Mouse (Mus musculus): ENCODE data around the gene Gm28035. TPM values are rescaled to one million over a fixed set of nuclear protein-coding genes. Genes with fewer than 3 reads are reported as not detected.
A peak's percentile ranks its signal among the peaks of the same experiment; 100 is the strongest.

Gm28035 gene
- polyA plus RNA-seq, 1 experiment, result 6.4 TPM

- WGBS, result 68% methylated on average over 3 of the region's 3 CpGs
- no peaks in the 10 kb centered on the region for H3K36me3 ChIP-seq (ENCODE audit: control insufficient read depth, insufficient read depth, low read length)
- no peaks in the 10 kb centered on the region for H3K27me3 ChIP-seq (replicated peaks; ENCODE audit: control insufficient read depth, insufficient read depth, low read length)
- TF ChIP-seq CTCF (conservative IDR thresholded peaks at IDR 0.05; ENCODE audit: insufficient read depth, insufficient read length, low read depth, low read length), result no peak
- TF ChIP-seq POLR2A (IDR thresholded peaks at IDR 0.05; ENCODE audit: low read depth, low read length), result no peak
- H3K27ac ChIP-seq (ENCODE audit: insufficient read depth, low read depth, low read length), result no peak overlapping the region
- DNase-seq, result peak; percentile 34
- H3K4me1 ChIP-seq (ENCODE audit: control insufficient read depth, insufficient read depth, low read length), result peaks cover 3% of the 10 kb centered on the region; the same call in 1 of the 2 replicates
- H3K4me3 ChIP-seq (ENCODE audit: insufficient read depth, low read depth, low read length), result no peak overlapping the region
Observed at GRCm38 (mm10) chr2:30214745-30215144, 25.6 kb upstream of the Gm28035 start.

- Histone ChIP-seq H3K36me3 (ENCODE audit: control insufficient read depth, insufficient read depth, low read length) (no peaks in the 10 kb centered on the region), H3K27me3 (replicated peaks; ENCODE audit: control insufficient read depth, insufficient read depth, low read length) (no peaks in the 10 kb centered on the region), H3K4me1 (ENCODE audit: control insufficient read depth, insufficient read depth, low read length) (peaks cover 3% of the 10 kb centered on the region; the same call in 1 of the 2 replicates), H3K27ac (ENCODE audit: insufficient read depth, low read depth, low read length) (no peak overlapping the region), H3K4me3 (ENCODE audit: insufficient read depth, low read depth, low read length) (no peak overlapping the region)
- peak; percentile 52 for DNase-seq
- TF ChIP-seq CTCF (conservative IDR thresholded peaks at IDR 0.05; ENCODE audit: insufficient read depth, insufficient read length, low read depth, low read length), result no peak
- TF ChIP-seq POLR2A (IDR thresholded peaks at IDR 0.05; ENCODE audit: low read depth, low read length), result no peak
- 38% methylated on average over 6 of the region's 6 CpGs for WGBS
Observed at GRCm38 (mm10) chr2:30215493-30215892, 24.9 kb upstream of the Gm28035 start.

- H3K27ac ChIP-seq (ENCODE audit: insufficient read depth, low read depth, low read length), result no peak overlapping the region
- 91% methylated on average over 5 of the region's 5 CpGs for WGBS
- DNase-seq, result no peak
- TF ChIP-seq POLR2A (IDR thresholded peaks at IDR 0.05; ENCODE audit: low read depth, low read length) (no peak), CTCF (conservative IDR thresholded peaks at IDR 0.05; ENCODE audit: insufficient read depth, insufficient read length, low read depth, low read length) (no peak)
- H3K4me1 ChIP-seq (ENCODE audit: control insufficient read depth, insufficient read depth, low read length), result peaks cover 3% of the 10 kb centered on the region; the same call in 1 of the 2 replicates
- H3K27me3 ChIP-seq (replicated peaks; ENCODE audit: control insufficient read depth, insufficient read depth, low read length), result no peaks in the 10 kb centered on the region
- H3K4me3 ChIP-seq (ENCODE audit: insufficient read depth, low read depth, low read length), result no peak overlapping the region
- no peaks in the 10 kb centered on the region for H3K36me3 ChIP-seq (ENCODE audit: control insufficient read depth, insufficient read depth, low read length)
Observed at GRCm38 (mm10) chr2:30216293-30216692, 24.1 kb upstream of the Gm28035 start.

- no peak overlapping the region for H3K4me3 ChIP-seq (ENCODE audit: insufficient read depth, low read depth, low read length)
- no peak for TF ChIP-seq POLR2A (IDR thresholded peaks at IDR 0.05; ENCODE audit: low read depth, low read length)
- TF ChIP-seq CTCF (conservative IDR thresholded peaks at IDR 0.05; ENCODE audit: insufficient read depth, insufficient read length, low read depth, low read length), result no peak
- H3K36me3 ChIP-seq (ENCODE audit: control insufficient read depth, insufficient read depth, low read length), result no peaks in the 10 kb centered on the region
- H3K4me1 ChIP-seq (ENCODE audit: control insufficient read depth, insufficient read depth, low read length), result peaks cover 17% of the 10 kb centered on the region; the same call in 1 of the 2 replicates
- H3K27me3 ChIP-seq (replicated peaks; ENCODE audit: control insufficient read depth, insufficient read depth, low read length), result no peaks in the 10 kb centered on the region
- DNase-seq, result no peak
- 42% methylated on average over 5 of the region's 5 CpGs for WGBS
- H3K27ac ChIP-seq (ENCODE audit: insufficient read depth, low read depth, low read length), result no peak overlapping the region
Observed at GRCm38 (mm10) chr2:30235593-30235992, 4.8 kb upstream of the Gm28035 start.

- no peaks in the 10 kb centered on the region for H3K27me3 ChIP-seq (replicated peaks; ENCODE audit: control insufficient read depth, insufficient read depth, low read length)
- peak overlapping the region; percentile 70 for H3K4me3 ChIP-seq (ENCODE audit: insufficient read depth, low read depth, low read length)
- peaks cover 17% of the 10 kb centered on the region; the same call in 1 of the 2 replicates for H3K4me1 ChIP-seq (ENCODE audit: control insufficient read depth, insufficient read depth, low read length)
- no peak for TF ChIP-seq CTCF (conservative IDR thresholded peaks at IDR 0.05; ENCODE audit: insufficient read depth, insufficient read length, low read depth, low read length)
- no peak for TF ChIP-seq POLR2A (IDR thresholded peaks at IDR 0.05; ENCODE audit: low read depth, low read length)
- peak overlapping the region; percentile 74 for H3K27ac ChIP-seq (ENCODE audit: insufficient read depth, low read depth, low read length)
- 2% methylated on average over 18 of the region's 18 CpGs for WGBS
- DNase-seq, result no peak
- H3K36me3 ChIP-seq (ENCODE audit: control insufficient read depth, insufficient read depth, low read length), result 0 out of 2 replicates have a peak, but pooled peaks cover 2% of the 10 kb centered on the region
Observed at GRCm38 (mm10) chr2:30236426-30237198, 3.8 kb upstream of the Gm28035 start.

- TF ChIP-seq CTCF (conservative IDR thresholded peaks at IDR 0.05; ENCODE audit: insufficient read depth, insufficient read length, low read depth, low read length) (peak; percentile 32; the same call in 1 of the 2 replicates), POLR2A (IDR thresholded peaks at IDR 0.05; ENCODE audit: low read depth, low read length) (no peak)
- DNase-seq, result peak; percentile 100
- Histone ChIP-seq H3K27ac (ENCODE audit: insufficient read depth, low read depth, low read length) (peak within 1 kb of the TSS; percentile 94), H3K36me3 (ENCODE audit: control insufficient read depth, insufficient read depth, low read length) (0 out of 2 replicates have a peak, but pooled peaks cover 2% of the 10 kb centered on the region), H3K4me3 (ENCODE audit: insufficient read depth, low read depth, low read length) (peak within 1 kb of the TSS; percentile 93), H3K4me1 (ENCODE audit: control insufficient read depth, insufficient read depth, low read length) (peaks cover 17% of the 10 kb centered on the region; the same call in 1 of the 2 replicates), H3K27me3 (replicated peaks; ENCODE audit: control insufficient read depth, insufficient read depth, low read length) (no peaks in the 10 kb centered on the region)
- under 1% methylated on average over 67 of the region's 67 CpGs for WGBS
Observed at GRCm38 (mm10) chr2:30237199-30237880, 3.0 kb upstream of the Gm28035 start, which contains the start of gene Lrrc8a. TSS of gene Lrrc8a (plus strand) at chr2:30237715.

GRCm38 (mm10) chr2:30237881-30238280 lies 2.5 kb upstream of the Gm28035 start:
- TF ChIP-seq POLR2A (IDR thresholded peaks at IDR 0.05; ENCODE audit: low read depth, low read length) (no peak), CTCF (conservative IDR thresholded peaks at IDR 0.05; ENCODE audit: insufficient read depth, insufficient read length, low read depth, low read length) (no peak)
- peak overlapping the region; percentile 93 for H3K4me3 ChIP-seq (ENCODE audit: insufficient read depth, low read depth, low read length)
- under 1% methylated on average over 41 of the region's 42 CpGs for WGBS
- H3K4me1 ChIP-seq (ENCODE audit: control insufficient read depth, insufficient read depth, low read length), result peaks cover 17% of the 10 kb centered on the region; the same call in 1 of the 2 replicates
- peak; percentile 83 for DNase-seq
- H3K36me3 ChIP-seq (ENCODE audit: control insufficient read depth, insufficient read depth, low read length), result 0 out of 2 replicates have a peak, but pooled peaks cover 2% of the 10 kb centered on the region
- H3K27me3 ChIP-seq (replicated peaks; ENCODE audit: control insufficient read depth, insufficient read depth, low read length), result no peaks in the 10 kb centered on the region
- H3K27ac ChIP-seq (ENCODE audit: insufficient read depth, low read depth, low read length), result peak overlapping the region; percentile 94
